Mouse (Mus musculus): ENCODE measurements at regions not wholly inside any gene's neighbourhood (a gene's known extent, or its start where the extent isn't known, plus 50 kb on each side); places are given as distances from the start of the nearest gene placed in this dataset.
A peak's percentile ranks its signal among the peaks of the same experiment; 100 is the strongest.

DNA sequence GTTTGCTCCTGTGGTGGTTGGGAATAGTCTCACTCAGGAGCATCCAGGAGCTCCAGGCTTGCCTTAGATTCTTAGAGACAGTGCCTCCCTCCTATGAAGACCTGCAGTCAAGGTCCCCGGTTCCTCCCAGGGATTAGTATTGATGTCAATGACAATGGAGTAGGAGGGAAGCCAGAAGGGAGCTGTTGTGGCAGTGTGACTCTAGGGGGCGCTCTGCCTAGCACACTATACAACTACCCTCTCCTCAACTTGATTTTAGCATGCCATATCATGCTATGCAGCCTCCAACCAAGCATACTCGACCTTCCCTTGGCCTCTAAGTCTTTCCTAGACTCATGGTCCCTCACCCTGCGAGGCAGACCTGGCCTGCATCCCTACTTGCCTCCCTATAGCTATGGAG, 60.3 kb upstream of the Wnt11 start:
- TF ChIP-seq POLR2A (IDR thresholded peaks at IDR 0.05; ENCODE audit: insufficient read depth, low read depth, low read length) (no peak), CTCF (IDR thresholded peaks at IDR 0.05) (peak; percentile 45), EP300 (IDR thresholded peaks at IDR 0.05; ENCODE audit: insufficient read depth, low read depth, low read length) (no peak)
